Mouse (Mus musculus) forebrain, embryonic 13.5 days (tissue): Measurements from ENCODE around the gene Gm45261. TPM values are rescaled to one million over a fixed set of nuclear protein-coding genes. Genes with fewer than 3 reads are reported as not detected.

ENCODE experiments used
- ATAC-seq: fragments of 200-750 bp; cut with Nextera tagmentation; 2 replicates; pipeline ENCODE4 v1.8.0; 2017
- H3K27ac ChIP-seq: fragments of 300-500 bp; sonication (generic); 2 replicates; pipeline ENCODE4 v1.5.1; 2015; ENCODE audit warnings: inconsistent platforms, mild to moderate bottlenecking, moderate library complexity
- H3K27me3 ChIP-seq: fragments of 300-500 bp; sonication (generic); 2 replicates; pipeline ENCODE4 v1.6.1; 2015; ENCODE audit warnings: mild to moderate bottlenecking, inconsistent platforms
- H3K36me3 ChIP-seq: fragments of 300-500 bp; sonication (generic); 2 replicates; pipeline ENCODE4 v1.6.1; 2015; ENCODE audit warnings: mild to moderate bottlenecking, inconsistent platforms; ENCODE audit not compliant: poor library complexity, severe bottlenecking
- H3K4me1 ChIP-seq: fragments of 300-500 bp; sonication (generic); 2 replicates; pipeline ENCODE4 v1.6.1; 2015; ENCODE audit warnings: inconsistent platforms
- H3K4me2 ChIP-seq: fragments of 300-500 bp; sonication (generic); 2 replicates; pipeline ENCODE4 v1.6.1; 2015; ENCODE audit warnings: inconsistent platforms, mild to moderate bottlenecking, moderate library complexity
- H3K4me3 ChIP-seq: fragments of 300-500 bp; sonication (generic); 2 replicates; pipeline ENCODE4 v1.5.1; 2015; ENCODE audit warnings: mild to moderate bottlenecking, inconsistent platforms
- H3K9ac ChIP-seq: fragments of 300-500 bp; sonication (generic); 2 replicates; pipeline ENCODE4 v1.6.1; 2015; ENCODE audit warnings: mild to moderate bottlenecking, inconsistent platforms
- H3K9me3 ChIP-seq: fragments of 300-500 bp; sonication (generic); replicated peaks from 2 replicates; pipeline ENCODE4 v1.6.1; 2016; ENCODE audit warnings: inconsistent platforms
- WGBS: fragments of 180-500 bp; shearing (Covaris S2); methylation state at CpG from one replicate; pipeline ENCODE4 v1.1.7; 2015; 5-methylcytosine and 5-hydroxymethylcytosine counted together
- polyA plus RNA-seq: library from polyadenylated mRNA; unstranded; fragments of >200 nt; fragmentation: Nextera tagmentation; extraction: Ambion mirVana; gene quantifications from 2 replicates; pipeline ENCODE4 v1.2.1, GENCODE M21; 2015

The Gm45261 gene
- not detected in 2 replicates for polyA plus RNA-seq

DNA sequence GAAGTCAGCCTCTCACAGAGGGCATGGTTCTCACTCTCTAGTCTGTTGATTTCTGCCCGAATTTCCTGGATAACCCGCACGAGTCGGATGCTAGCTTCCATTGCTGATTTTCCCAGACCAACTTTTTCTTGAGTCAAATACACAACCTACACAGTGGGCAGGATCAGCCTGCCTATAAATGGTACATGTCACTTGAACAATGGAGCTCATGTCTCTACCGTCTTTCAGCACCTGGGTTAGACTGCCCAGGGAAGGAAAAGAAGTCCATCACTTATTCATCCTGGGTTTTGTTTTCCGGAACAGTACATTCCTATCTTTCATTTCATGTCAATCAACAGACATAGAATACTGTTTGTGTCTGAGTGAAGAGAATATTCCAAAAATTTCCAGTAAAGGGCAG lies at the start of gene Gm45261:
Gm45261 (minus strand) TSS at position 101 of the 400 bp plus-strand sequence.
- no peaks in the 10 kb centered on the region for H3K36me3 ChIP-seq
- no peaks in the 10 kb centered on the region for H3K9me3 ChIP-seq
- WGBS = 86% methylated on average over 6 of the region's 6 CpGs
- no peak within 1 kb of the TSS for H3K4me2 ChIP-seq
- H3K9ac ChIP-seq = no peak within 1 kb of the TSS
- no peaks in the 10 kb centered on the region for H3K27me3 ChIP-seq
- H3K27ac ChIP-seq = no peak within 1 kb of the TSS
- no peak within 1 kb of the TSS for H3K4me3 ChIP-seq
- no peak for ATAC-seq
- H3K4me1 ChIP-seq = no peaks in the 10 kb centered on the region

DNA sequence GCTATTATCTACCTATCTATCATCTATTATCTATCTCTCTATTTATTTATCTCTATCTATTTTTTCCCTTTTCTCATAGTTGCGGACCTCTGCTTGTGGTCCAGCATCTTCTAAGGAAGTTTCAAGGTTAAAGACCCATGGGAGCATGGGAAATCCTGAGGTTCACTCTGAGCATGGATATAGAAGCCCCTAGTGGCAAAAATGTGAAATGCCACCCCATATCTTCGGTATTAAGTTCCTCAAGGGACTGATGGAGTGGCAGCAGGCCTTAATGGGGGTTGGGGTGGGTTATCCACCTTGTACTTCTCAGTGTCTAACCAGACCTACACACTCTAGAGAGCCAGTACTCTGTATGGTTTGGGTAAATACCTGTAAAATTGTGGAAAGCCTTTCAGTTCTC lies 43.5 kb upstream of the Gm45261 start:
- WGBS = 88% methylated on average over 2 of the region's 2 CpGs
- H3K4me1 ChIP-seq = no peaks in the 10 kb centered on the region

GRCm38 (mm10) chr1:80504081-80504480 lies 42.8 kb upstream of the Gm45261 start:
- no peak for ATAC-seq
- H3K36me3 ChIP-seq = no peaks in the 10 kb centered on the region
- WGBS = 92% methylated on average over 4 of the region's 4 CpGs
- no peak overlapping the region for H3K9ac ChIP-seq
- H3K4me3 ChIP-seq = no peak overlapping the region
- no peaks in the 10 kb centered on the region for H3K4me1 ChIP-seq
- no peaks in the 10 kb centered on the region for H3K27me3 ChIP-seq
- no peak overlapping the region for H3K4me2 ChIP-seq
- no peaks in the 10 kb centered on the region for H3K9me3 ChIP-seq
- H3K27ac ChIP-seq = no peak overlapping the region

More for the DNA sequence above, 43.5 kb upstream of the Gm45261 start:
- no peak overlapping the region for H3K27ac ChIP-seq
- no peaks in the 10 kb centered on the region for H3K27me3 ChIP-seq
- no peak overlapping the region for H3K9ac ChIP-seq
- no peaks in the 10 kb centered on the region for H3K36me3 ChIP-seq
- H3K4me3 ChIP-seq = no peak overlapping the region
- no peak for ATAC-seq
- H3K9me3 ChIP-seq = no peaks in the 10 kb centered on the region
- H3K4me2 ChIP-seq = no peak overlapping the region

- Histone ChIP-seq H3K4me3 (no peak overlapping the region), H3K27me3 (no peaks in the 10 kb centered on the region), H3K4me2 (no peak overlapping the region), H3K4me1 (no peaks in the 10 kb centered on the region), H3K9me3 (no peaks in the 10 kb centered on the region), H3K27ac (no peak overlapping the region), H3K9ac (no peak overlapping the region), H3K36me3 (no peaks in the 10 kb centered on the region)
- 85% methylated on average over 9 of the region's 9 CpGs for WGBS
- peak; percentile 59; the same call in 1 of the 2 replicates for ATAC-seq
Observed at GRCm38 (mm10) chr1:80502456-80503165, 41.4 kb upstream of the Gm45261 start.

DNA sequence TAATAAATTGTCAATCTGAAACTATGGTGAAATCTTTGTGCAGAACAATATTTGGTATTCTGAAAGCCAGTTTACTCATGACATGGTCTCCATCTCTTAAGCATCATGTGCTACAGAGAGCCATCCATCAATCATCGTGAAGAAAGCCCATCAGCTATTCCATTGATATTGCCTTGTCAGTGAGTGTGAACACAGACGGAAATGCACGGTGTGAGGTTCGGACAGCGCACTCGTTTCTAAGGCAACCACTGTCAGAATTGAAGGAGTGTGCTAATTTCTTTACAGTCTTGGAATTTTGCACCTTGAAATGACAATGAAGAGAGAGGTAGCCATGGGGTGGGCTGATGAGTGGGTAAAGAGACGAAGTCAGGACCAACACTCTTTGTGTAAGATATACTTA lies 38.0 kb upstream of the Gm45261 start:
- Histone ChIP-seq H3K4me1 (no peaks in the 10 kb centered on the region), H3K36me3 (no peaks in the 10 kb centered on the region), H3K4me3 (no peak overlapping the region), H3K4me2 (no peak overlapping the region), H3K27ac (no peak overlapping the region), H3K27me3 (no peaks in the 10 kb centered on the region), H3K9ac (no peak overlapping the region), H3K9me3 (no peaks in the 10 kb centered on the region)
- 52% methylated on average over 7 of the region's 7 CpGs for WGBS
- ATAC-seq = 0 out of 2 replicates have a peak, but pooled peaks have one; percentile 27

DNA sequence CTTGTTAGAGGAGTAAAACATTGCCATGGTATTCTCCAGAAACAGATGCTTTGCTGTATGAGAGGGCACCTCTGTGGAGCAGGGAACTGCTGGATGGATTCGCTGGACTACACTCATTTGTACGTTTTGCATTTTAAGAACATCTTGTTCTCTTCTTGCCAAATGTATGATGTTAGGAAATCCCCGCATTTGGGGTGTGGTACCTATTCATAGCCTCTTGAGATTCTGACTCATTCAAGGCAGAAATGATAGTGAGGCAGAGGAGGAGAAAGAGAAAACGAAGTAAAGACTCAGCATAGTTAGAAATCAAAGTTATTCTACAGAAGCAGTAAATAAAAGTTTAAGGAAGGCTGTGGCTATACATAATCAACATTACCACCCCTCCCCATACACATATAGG lies 35.1 kb upstream of the Gm45261 start:
- H3K9ac ChIP-seq = no peak overlapping the region
- no peak overlapping the region for H3K4me3 ChIP-seq
- WGBS = 91% methylated on average over 4 of the region's 4 CpGs
- no peaks in the 10 kb centered on the region for H3K36me3 ChIP-seq
- H3K4me2 ChIP-seq = no peak overlapping the region
- H3K4me1 ChIP-seq = no peaks in the 10 kb centered on the region
- H3K9me3 ChIP-seq = no peaks in the 10 kb centered on the region
- H3K27ac ChIP-seq = no peak overlapping the region
- no peaks in the 10 kb centered on the region for H3K27me3 ChIP-seq
- no peak for ATAC-seq

GRCm38 (mm10) chr1:80483419-80483818 lies 22.2 kb upstream of the Gm45261 start:
- H3K4me3 ChIP-seq = no peak overlapping the region
- no peaks in the 10 kb centered on the region for H3K27me3 ChIP-seq
- H3K27ac ChIP-seq = no peak overlapping the region
- no peak overlapping the region for H3K4me2 ChIP-seq
- H3K9ac ChIP-seq = no peak overlapping the region
- ATAC-seq = no peak
- peaks cover 4% of the 10 kb centered on the region; the same call in 1 of the 2 replicates for H3K4me1 ChIP-seq
- H3K9me3 ChIP-seq = no peaks in the 10 kb centered on the region
- WGBS = 90% methylated on average over 5 of the region's 5 CpGs
- H3K36me3 ChIP-seq = no peaks in the 10 kb centered on the region

GRCm38 (mm10) chr1:80474942-80475341 lies 13.7 kb upstream of the Gm45261 start:
- no peaks in the 10 kb centered on the region for H3K4me1 ChIP-seq
- no peak overlapping the region for H3K9ac ChIP-seq
- no peak overlapping the region for H3K4me3 ChIP-seq
- ATAC-seq = no peak
- H3K27me3 ChIP-seq = no peaks in the 10 kb centered on the region
- no peaks in the 10 kb centered on the region for H3K9me3 ChIP-seq
- no peaks in the 10 kb centered on the region for H3K36me3 ChIP-seq
- no peak overlapping the region for H3K4me2 ChIP-seq
- H3K27ac ChIP-seq = no peak overlapping the region
- 78% methylated on average over 1 of the region's 1 CpGs for WGBS

- ATAC-seq = no peak
- H3K9me3 ChIP-seq = no peaks in the 10 kb centered on the region
- H3K4me1 ChIP-seq = no peaks in the 10 kb centered on the region
- H3K4me2 ChIP-seq = no peak overlapping the region
- H3K27me3 ChIP-seq = no peaks in the 10 kb centered on the region
- WGBS = 97% methylated on average over 1 of the region's 1 CpGs
- H3K27ac ChIP-seq = no peak overlapping the region
- H3K4me3 ChIP-seq = no peak overlapping the region
- no peak overlapping the region for H3K9ac ChIP-seq
- no peaks in the 10 kb centered on the region for H3K36me3 ChIP-seq
Observed at GRCm38 (mm10) chr1:80472395-80472794, 11.1 kb upstream of the Gm45261 start.

DNA sequence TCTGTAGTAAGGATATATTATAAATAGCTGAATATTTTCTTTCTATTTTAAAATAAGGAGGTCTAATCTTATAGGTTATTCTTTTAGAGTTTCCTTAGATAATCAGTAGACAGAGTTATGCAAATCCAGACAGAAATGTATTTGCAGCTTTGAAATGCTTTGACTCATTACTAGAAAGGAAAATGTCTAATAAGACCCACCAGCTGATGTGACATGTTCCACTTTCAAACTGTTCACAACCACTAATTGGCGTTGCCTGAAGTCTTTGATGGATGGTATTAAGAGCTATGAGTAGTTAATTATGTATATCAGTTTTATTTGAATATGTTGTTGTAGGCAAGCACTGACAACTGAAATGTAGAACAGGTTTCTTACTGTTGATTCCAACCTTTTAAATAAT lies 1.3 kb downstream of the Gm45261 start:
- Histone ChIP-seq H3K9me3 (no peaks in the 10 kb centered on the region), H3K27ac (no peak overlapping the region), H3K36me3 (no peaks in the 10 kb centered on the region), H3K4me2 (no peak overlapping the region), H3K9ac (no peak overlapping the region), H3K27me3 (no peaks in the 10 kb centered on the region), H3K4me1 (no peaks in the 10 kb centered on the region), H3K4me3 (no peak overlapping the region)
- peak; percentile 68 for ATAC-seq
- 62% methylated on average over 1 of the region's 1 CpGs for whole genome bisulfite sequencing

- Histone ChIP-seq H3K4me3 (no peak overlapping the region), H3K27ac (no peak overlapping the region), H3K9me3 (no peaks in the 10 kb centered on the region), H3K9ac (no peak overlapping the region), H3K27me3 (no peaks in the 10 kb centered on the region), H3K4me1 (no peaks in the 10 kb centered on the region), H3K36me3 (no peaks in the 10 kb centered on the region), H3K4me2 (no peak overlapping the region)
- no peak; the same call in 1 of the 2 replicates for ATAC-seq
Observed at GRCm38 (mm10) chr1:80459477-80459876, 1.8 kb downstream of the Gm45261 start.

DNA sequence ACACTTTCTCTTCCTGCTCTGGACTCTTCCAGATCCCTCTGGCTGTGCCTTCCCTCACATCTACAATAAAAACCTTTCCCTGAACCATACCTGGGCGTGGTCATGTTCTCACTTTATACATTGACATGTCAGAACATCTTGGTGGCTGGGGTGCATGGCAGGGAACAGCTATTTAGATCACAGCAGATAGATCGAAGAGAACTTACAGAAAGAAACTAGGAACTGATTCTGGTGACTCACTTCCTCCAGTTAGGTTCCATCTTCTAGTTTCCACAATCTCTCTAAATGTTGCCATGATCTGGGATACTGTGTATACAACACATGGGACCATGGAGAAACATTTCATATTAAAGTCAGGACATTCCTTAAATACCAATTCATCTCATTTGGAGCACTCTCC lies 7.3 kb downstream of the Gm45261 start:
- H3K9ac ChIP-seq = no peak overlapping the region
- WGBS = 83% methylated on average over 2 of the region's 2 CpGs
- no peak overlapping the region for H3K4me3 ChIP-seq
- no peak overlapping the region for H3K4me2 ChIP-seq
- H3K9me3 ChIP-seq = no peaks in the 10 kb centered on the region
- no peaks in the 10 kb centered on the region for H3K36me3 ChIP-seq
- no peak for ATAC-seq
- H3K27me3 ChIP-seq = no peaks in the 10 kb centered on the region
- no peaks in the 10 kb centered on the region for H3K4me1 ChIP-seq
- H3K27ac ChIP-seq = no peak overlapping the region
